Mouse (Mus musculus): ENCODE data around the gene Timp1. TPM values are rescaled to one million over a fixed set of nuclear protein-coding genes. Genes with fewer than 3 reads are reported as not detected.

The Timp1 gene
- 26.3 and 27.4 TPM in 2 replicates for total RNA-seq (2021)
- long read RNA-seq, experiment 1, transcript Timp1-201 (6 exons, 833 nt): major isoform, 12 of 27 reads
- long read RNA-seq, experiment 1, transcript Timp1-202 (6 exons, 883 nt): major isoform, 12 of 27 reads
- long read RNA-seq, experiment 1, partial matches to known transcripts: 1 of 27 reads
- long read RNA-seq, experiment 1, other reads (novel, unspliced or antisense): 2 of 27 reads
- long read RNA-seq, experiment 2, transcript Timp1-202 (6 exons, 883 nt): major isoform, 12 of 17 reads
- long read RNA-seq, experiment 2, partial matches to known transcripts: 2 of 17 reads
- long read RNA-seq, experiment 2, other reads (novel, unspliced or antisense): 0 of 17 reads

DNA sequence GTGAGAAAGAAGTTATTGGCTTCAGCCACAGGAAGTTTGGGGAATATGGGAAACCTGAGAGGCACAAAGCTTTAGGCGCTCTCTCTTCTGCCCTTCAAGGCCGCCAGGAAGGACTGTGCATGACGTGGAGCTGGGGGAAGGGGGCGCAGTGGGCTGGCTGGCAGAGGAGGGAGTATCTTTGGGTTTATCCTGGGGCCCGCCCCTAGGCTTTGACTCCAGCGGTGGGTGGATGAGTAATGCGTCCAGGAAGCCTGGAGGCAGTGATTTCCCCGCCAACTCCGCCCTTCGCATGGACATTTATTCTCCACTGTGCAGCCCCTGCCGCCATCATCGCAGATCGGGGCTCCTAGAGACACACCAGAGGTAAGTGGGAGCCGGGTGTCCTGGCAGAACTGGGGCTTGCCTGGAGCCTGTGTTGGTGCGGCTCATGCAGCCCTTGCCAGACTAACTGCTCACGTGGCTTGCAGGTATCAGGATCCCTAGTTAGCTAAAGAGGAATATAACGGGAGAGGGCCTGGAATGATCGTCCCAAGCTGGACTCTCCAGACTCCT is at the start of gene Timp1:
Gene Timp1 (plus strand): TSS at position 205 of the 552 bp plus-strand sequence.
- peak; percentile 87 for DNase-seq

- DNase-seq: peak; percentile 73
These were observed 41.0 kb upstream of the Timp1 start for GRCm38 (mm10) chrX:20828934-20829333.

DNA sequence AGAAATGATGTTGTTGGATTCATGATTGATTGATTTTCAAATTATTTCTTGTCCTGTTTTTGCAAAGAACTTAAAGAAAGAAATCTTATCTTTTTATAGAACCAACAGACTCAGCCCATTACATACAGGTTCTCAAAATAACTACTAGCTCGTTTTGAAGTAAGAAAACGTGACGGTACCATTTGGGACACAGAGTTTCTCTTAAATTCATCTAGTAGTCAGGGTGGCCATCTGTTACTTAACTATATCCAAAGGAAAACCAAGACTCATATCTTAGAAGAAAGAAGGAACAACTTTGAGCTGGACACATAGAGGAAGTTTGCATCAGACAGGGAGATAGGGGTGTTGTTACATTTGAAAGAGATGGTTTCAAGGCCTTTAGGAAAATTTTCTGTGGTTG is 22.7 kb upstream of the Timp1 start:
- no peak for DNase-seq

GRCm38 (mm10) chrX:20847816-20848215 is 22.1 kb upstream of the Timp1 start:
- no peak for DNase-seq

- DNase-seq: peak; percentile 92
These were observed 21.5 kb upstream of the Timp1 start for GRCm38 (mm10) chrX:20848256-20848984.

DNA sequence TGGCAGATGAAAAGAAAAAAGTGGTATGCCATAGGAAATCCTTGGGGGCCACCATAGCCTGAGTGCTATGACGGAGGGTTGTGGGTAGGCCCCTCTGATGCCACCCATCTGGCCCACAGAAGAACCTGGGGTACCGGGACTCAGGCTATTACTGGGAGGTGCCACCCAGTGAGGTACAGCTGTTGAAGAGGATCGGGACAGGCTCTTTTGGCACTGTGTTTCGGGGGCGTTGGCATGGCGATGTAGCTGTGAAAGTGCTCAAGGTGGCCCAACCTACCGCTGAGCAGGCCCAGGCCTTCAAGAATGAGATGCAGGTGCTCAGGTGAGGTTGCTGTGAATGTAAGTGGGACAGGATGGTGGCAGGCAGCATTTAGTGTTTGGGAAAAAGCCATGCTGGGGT is 16.2 kb upstream of the Timp1 start:
- DNase-seq: no peak

DNA sequence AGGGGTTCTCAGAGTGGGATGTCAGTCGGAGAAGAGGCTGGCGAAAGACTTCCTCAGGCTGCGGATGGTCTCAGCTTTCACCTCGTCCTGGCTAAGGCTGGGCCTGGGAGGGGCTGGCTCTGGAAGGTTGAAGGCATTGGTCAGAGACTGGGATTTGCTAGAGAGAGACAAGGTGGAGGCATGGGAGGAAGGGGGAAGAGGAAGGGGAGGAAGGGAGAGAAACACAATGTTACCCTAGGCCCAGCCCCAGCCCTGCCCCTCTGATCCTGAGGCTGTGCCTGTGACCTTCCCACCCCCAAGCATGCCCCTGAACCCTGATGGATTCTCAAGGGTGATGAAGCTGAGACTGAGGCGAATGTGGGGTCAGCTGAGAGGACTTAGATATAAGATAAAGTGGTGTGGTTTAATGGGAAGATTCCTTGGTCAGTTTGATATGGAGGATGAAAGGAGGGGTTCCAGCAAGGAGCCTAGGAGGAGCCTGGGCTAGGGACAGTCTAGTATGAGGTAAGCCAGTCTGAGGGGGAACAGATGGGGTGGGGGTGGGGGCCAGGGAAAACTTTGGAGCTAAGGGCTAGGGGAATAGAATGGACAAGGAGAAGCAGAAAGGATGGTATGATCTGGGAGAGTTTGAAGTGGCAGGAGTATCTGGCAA is 8.4 kb upstream of the Timp1 start:
- DNase-seq: no peak

DNA sequence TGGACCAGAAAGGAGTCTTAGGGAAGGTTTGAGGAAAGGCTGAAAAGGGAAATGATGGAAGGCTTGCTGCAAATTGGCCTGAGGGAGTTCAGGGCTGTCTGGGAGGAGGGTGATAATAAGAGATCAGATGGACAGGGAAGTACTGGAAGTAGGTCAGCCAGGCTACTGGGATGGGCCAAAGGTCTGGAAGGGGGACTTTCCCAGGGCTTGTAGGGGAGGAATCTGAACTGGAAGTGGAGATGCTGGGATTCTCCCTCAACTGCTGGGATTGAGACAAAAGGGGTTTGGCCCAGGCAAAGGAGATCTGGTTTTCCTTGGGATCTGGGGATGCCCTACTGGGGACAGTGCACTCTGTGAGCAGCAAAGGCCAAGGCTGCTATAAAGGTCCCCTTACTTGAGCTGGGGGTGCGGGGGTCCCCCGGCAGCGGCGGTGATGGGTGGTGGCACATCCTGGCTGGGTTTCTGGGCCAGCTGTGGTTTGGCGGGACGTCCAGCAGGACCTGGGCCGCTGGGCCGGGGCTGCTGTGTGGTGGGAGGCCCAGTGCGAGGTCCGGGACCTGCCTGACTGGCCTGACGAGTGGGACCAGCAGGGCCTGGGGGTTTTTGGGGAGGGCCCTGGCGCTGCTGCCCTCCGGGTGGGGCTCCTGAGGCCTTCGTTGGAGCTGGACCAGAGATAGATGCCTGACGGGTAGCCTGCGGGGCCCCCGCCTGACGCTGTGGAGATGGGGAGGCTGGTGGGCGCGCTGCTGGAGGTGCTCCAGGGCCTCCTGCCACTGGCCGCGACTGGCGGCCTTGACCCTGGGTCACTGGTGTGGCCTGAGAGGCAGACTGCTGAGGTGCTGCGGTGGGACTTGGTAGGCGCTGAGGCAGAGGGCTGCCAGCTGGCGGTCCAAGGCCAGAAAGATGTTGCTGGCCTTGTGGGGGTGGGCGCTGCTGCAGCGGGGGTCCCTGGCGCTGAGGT is 7.6 kb upstream of the Timp1 start:
- peak; percentile 40 for DNase-seq

DNA sequence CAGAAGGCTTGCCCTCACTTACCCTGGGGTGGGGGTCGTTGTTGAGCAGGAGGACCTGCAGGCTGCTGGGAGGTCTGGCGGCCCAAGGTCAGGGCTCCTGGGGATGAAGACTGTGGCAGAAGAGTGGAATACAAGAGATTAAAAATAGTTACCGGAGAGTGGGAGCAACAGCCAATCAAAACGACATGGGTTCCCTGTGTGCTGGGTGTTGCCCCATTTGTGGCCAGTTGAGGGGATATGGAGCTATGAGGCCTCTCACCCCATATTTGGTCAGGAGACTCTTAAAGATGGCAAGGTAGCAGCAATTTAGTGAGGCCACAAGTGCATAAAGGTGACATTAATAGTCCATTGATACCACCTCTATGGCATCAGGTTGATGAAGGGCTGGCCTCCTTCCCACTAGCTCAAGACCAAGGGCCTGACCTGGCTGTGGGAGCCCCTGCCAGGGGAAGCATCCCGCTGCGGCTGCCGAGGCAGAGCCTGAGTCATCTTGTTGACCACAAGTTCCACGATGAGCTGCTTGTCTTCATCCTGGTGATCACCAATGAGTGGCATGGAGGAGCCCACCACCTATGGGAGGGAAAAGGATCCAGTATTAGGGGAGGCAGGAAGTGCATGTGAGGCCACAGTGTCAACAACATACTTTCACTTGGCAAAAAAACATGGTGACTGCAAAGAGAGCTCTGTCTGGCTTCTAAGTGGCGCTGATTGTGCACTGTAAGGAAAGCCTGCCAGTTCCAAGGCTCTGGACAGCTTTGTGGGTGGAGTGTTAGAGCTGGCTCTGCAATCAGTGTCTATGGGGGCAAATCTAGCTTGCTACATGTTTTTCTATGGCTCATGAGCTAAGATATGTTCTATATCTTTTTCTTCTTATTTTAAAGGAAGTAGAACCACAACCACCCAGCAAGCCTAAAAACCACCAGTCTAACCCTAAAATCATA is 6.5 kb upstream of the Timp1 start:
- DNase-seq: no peak

DNA sequence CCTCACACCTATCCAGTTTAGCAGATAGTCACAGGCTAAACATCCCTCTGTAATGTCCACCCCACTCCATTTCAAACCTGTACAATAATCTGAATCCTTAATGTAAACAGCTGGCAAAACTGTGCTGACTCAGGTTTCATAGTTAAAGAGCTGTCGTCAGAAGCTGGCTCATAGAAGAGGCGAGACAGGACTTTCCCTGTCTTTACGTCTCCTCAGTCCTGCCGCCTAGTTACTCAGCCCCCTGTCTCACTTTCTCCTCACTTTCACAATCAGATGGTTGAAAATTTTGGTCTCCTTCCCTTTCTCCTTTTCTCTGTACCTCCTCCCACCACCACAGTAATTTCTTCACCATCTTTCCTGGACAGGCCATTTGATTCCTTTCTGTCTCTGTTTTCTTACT is 1.9 kb upstream of the Timp1 start:
- DNase-seq: no peak

GRCm38 (mm10) chrX:20869203-20869602 is 763 bp upstream of the Timp1 start:
- DNase-seq: no peak

GRCm38 (mm10) chrX:20872928-20873500 is 3.0 kb downstream of the Timp1 start:
- no peak for DNase-seq

DNA sequence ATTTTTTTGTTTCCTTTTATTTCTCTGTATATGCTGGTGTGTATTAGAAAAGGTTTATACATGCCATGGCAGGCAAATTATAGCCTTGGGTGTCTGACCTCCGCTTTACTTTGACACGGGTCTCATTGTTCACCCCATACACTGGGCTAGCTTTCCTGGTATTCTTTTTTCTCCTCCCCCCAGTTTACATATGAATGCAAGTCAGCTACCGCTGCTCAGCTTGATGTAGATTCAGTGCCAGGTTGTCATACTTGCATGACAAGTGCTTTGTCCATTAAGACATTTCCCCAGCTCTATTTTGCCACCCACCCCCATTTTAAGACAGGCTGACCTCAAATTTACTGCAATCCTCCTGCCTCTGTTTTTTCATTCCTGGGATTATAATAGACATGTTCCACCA is 5.3 kb downstream of the Timp1 start:
- no peak for DNase-seq

DNA sequence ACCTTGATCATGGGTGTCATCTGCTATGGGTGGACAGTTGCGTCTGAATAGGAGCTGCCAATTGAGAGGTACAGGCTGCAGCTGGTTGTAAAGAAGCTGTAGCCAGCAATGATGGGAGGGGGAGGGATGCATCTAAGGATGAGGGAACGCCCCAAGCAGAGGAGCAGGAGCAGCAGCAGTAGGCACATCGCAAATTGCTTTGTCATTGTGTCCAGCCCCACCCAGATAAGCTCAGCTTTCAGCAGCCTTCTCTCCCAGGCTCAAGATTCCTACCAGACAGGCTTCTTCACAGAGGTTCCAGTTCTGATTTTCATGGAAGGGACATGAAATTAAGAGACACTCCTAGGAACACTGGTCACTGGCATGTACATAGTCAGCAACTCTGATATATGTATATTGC is 40.1 kb downstream of the Timp1 start:
- no peak for DNase-seq

DNA sequence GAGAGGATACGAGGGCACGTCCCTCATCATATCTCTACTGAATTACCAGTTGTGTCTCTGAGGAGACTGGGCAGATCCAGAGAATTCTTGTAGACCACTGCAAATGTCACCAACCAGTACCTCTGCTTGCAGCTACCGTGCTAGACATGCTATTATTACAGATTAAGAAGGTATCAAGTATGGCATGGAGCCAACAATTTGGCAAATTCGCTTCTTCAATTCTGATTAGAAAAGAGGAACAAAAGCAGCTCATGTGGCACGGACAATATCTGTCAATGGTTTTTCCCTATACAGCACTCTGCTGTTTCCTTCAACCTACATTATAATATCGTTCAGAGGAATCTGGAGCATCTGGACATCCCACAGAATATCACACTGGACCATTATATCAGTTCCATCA is 43.8 kb downstream of the Timp1 start:
- no peak for DNase-seq

DNA sequence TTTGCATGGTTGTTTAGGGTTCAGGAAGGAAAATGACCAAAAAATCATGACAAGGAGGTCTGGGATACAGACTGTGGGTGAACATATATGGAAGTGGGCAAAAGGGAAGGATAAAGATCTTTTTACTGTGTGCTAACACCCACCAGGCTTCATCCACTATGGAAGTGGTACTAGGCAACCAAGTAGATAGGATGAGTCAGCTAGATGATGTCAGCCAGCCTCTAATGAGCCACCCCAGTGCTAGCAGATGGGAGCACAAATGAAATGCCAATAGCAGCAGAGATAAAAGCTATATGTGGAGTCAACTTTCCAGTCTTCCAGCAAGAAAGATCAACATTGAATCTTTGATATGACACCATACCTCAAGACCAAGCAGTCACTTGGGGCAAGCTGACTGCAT is 45.1 kb downstream of the Timp1 start:
- no peak for DNase-seq

DNA sequence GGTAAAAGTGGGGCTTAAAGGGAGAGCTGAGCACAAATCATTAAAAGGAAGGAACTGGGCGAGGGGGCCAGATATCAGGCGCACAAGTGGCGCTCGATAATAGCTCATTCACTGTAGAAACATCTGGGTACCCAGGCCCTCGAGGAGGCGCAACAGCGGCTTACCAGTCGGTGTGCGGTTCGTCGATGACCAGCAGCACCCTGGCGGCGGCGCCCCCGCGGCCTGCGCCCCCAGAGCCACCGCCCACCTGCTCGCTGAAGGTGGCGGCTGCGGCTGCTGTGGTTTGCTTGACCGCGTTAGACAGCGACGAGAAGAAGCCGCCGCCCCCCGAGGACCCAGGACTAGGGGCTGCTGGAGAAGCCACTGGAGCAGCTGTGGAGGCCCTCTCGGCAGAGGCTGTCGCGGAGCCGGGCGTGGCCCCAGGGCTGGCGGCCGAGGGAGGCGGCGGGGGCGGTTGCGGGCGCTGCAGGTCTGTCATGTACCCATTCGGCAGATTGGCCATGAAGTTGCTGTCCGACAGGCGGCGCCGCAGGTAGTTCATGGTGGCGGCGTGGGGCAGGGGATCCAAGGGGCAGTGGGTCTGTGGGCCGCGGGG is 50.4 kb downstream of the Timp1 start:
- DNase-seq: no peak

- DNase-seq: peak; percentile 90
These were observed 50.9 kb downstream of the Timp1 start, which contains the start of gene Syn1 for GRCm38 (mm10) chrX:20920844-20921364. Syn1 (minus strand) TSS chrX:20921004.

DNA sequence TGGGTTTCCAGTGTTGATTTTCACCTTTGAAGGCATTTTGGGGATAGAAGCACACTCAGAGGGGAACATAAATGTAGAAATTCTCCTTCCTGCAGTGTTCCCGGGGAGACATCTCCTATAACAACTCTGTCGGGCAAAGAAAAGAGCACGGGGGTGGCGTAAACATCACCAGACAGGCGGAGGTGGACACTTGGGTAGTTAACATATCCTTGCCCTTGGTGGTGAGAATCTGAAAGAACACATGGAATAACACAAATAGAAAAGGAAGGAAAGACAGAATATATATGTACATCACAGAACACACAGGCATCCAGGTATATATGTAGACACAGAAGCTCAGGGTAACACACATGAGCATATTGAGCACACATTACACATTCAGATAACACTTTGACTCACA is 51.4 kb downstream of the Timp1 start:
- DNase-seq: no peak

All from adrenal gland, postnatal 14 days (tissue).